Mouse (Mus musculus) kidney, adult 8-10 months (tissue): ENCODE data around the gene Grm4.
A peak's percentile ranks its signal among the peaks of the same experiment; 100 is the strongest.

ENCODE experiments used
- DNase-seq, 2 experiments: peaks; one replicate each; pipeline ENCODE4 v3.0.0; 2022

Grm4 gene

GRCm38 (mm10) chr17:27521303-27521702 is at the start of gene Grm4:
Gene Grm4 (minus strand): TSS chr17:27521403.
- DNase-seq, result no peak

- DNase-seq, result no peak
These were observed 47.0 kb upstream of the Grm4 start for GRCm38 (mm10) chr17:27568228-27568627.

- no peak for DNase-seq
These were observed 44.7 kb upstream of the Grm4 start for GRCm38 (mm10) chr17:27565942-27566267.

- DNase-seq, result peak; percentile 94 to 97
These were observed 44.1 kb upstream of the Grm4 start, which contains the start of gene AI413582 for GRCm38 (mm10) chr17:27565163-27565941. Gene AI413582 (minus strand): TSS chr17:27565756.

GRCm38 (mm10) chr17:27564391-27565162 is 43.4 kb upstream of the Grm4 start:
- no peak for DNase-seq

GRCm38 (mm10) chr17:27563771-27564244 is 42.6 kb upstream of the Grm4 start:
- no peak for DNase-seq

- no peak for DNase-seq
These were observed 40.8 kb upstream of the Grm4 start for GRCm38 (mm10) chr17:27561809-27562526.

- no peak for DNase-seq
These were observed 39.8 kb upstream of the Grm4 start for GRCm38 (mm10) chr17:27560926-27561480.

GRCm38 (mm10) chr17:27559596-27559995 is 38.4 kb upstream of the Grm4 start:
- DNase-seq, result no peak

GRCm38 (mm10) chr17:27558845-27559244 is 37.6 kb upstream of the Grm4 start:
- DNase-seq, result no peak

GRCm38 (mm10) chr17:27557927-27558661 is 36.9 kb upstream of the Grm4 start:
- no peak for DNase-seq

GRCm38 (mm10) chr17:27557181-27557926 is 36.2 kb upstream of the Grm4 start:
- no peak for DNase-seq

GRCm38 (mm10) chr17:27556315-27557011 is 35.3 kb upstream of the Grm4 start, which contains the start of gene Hmga1:
Gene Hmga1 (plus strand): TSS chr17:27556497.
- DNase-seq, result peak; percentile 67 to 79

GRCm38 (mm10) chr17:27555512-27556172 is 34.4 kb upstream of the Grm4 start:
- peak; percentile 62 for DNase-seq

GRCm38 (mm10) chr17:27555075-27555511 is 33.9 kb upstream of the Grm4 start:
- DNase-seq, result no peak

GRCm38 (mm10) chr17:27554062-27554960 is 33.1 kb upstream of the Grm4 start:
- DNase-seq, result no peak

GRCm38 (mm10) chr17:27552215-27553201 is 31.3 kb upstream of the Grm4 start:
- DNase-seq, result peak in 1 of 2 experiments; percentile 43
